ENCODE assay signal across 30 mouse cellular contexts in genomic region chr5:67142622-67143021, GRCm38 (mm10). TPM values are rescaled to one million over a fixed set of nuclear protein-coding genes. Genes with fewer than 3 reads are reported as not detected.
"Had no signal": no experiment of that assay in that cellular context is flagged by ENCODE, and none has a peak within 500 bp of the region (broad histone marks: within the 10 kb centered on the region; RNA-seq: fewer than 3 reads in every experiment).

No protein-coding gene starts in this region.

- DNase-seq: cerebellum, adult 2 months; cerebellum, adult 8-10 months; cerebellum, adult 9-10 months; cerebellum, adult 9-11 months; cerebellum, postnatal 10 days; cerebellum, postnatal 14 days; cerebellum, postnatal 25 days; cerebellum, postnatal 36 days; embryo, embryonic 11 days; forebrain, postnatal 0 days; gastrocnemius, adult 2 months; gastrocnemius, postnatal 10 days; gastrocnemius, postnatal 14 days; gastrocnemius, postnatal 25 days; gastrocnemius, postnatal 36 days; heart, adult 18-20 months; heart, adult 2 months had no signal

- H3K9me3 ChIP-seq: embryonic facial prominence, embryonic 13.5 days; embryonic facial prominence, embryonic 15.5 days; forebrain, embryonic 12.5 days; forebrain, embryonic 13.5 days; forebrain, embryonic 15.5 days had no signal

- H3K27ac ChIP-seq: embryonic facial prominence, embryonic 13.5 days; embryonic facial prominence, embryonic 15.5 days; forebrain, embryonic 10.5 days; forebrain, embryonic 12.5 days; forebrain, embryonic 13.5 days; forebrain, embryonic 15.5 days; gastrocnemius, adult 2 months; heart, adult 2 months had no signal

- H3K4me1 ChIP-seq: embryonic facial prominence, embryonic 15.5 days had no signal

- ATAC-seq: forebrain, embryonic 13.5 days; forebrain, embryonic 14.5 days; forebrain, embryonic 15.5 days; forebrain, embryonic 16.5 days; forebrain, postnatal 0 days had no signal

- H3K36me3 ChIP-seq: embryonic facial prominence, embryonic 13.5 days; embryonic facial prominence, embryonic 15.5 days; forebrain, embryonic 10.5 days; forebrain, embryonic 12.5 days; forebrain, embryonic 15.5 days had no signal

- H3K4me2 ChIP-seq: embryonic facial prominence, embryonic 13.5 days; embryonic facial prominence, embryonic 15.5 days; forebrain, embryonic 12.5 days; forebrain, embryonic 13.5 days; forebrain, embryonic 15.5 days had no signal

- H3K4me3 ChIP-seq: embryonic facial prominence, embryonic 13.5 days; embryonic facial prominence, embryonic 15.5 days; erythroblast, embryonic 14.5 days; forebrain, embryonic 10.5 days; forebrain, embryonic 12.5 days; forebrain, embryonic 13.5 days; forebrain, embryonic 15.5 days; gastrocnemius, adult 2 months; heart, adult 2 months had no signal

- H3K9ac ChIP-seq: embryonic facial prominence, embryonic 13.5 days; embryonic facial prominence, embryonic 15.5 days; forebrain, embryonic 12.5 days; forebrain, embryonic 13.5 days; forebrain, embryonic 15.5 days; forebrain, postnatal 0 days had no signal

RNA-seq across cellular contexts. Expression of gene Phox2b, which starts 43.5 kb away (rescaled TPM):
- polyA plus RNA-seq: cortical plate, adult 2 months; erythroblast, embryonic 14.5 days; forebrain, embryonic 11.5 days; forebrain, embryonic 12.5 days; forebrain, embryonic 13.5 days; forebrain, embryonic 14.5 days; forebrain, embryonic 15.5 days; forebrain, embryonic 16.5 days; forebrain, postnatal 0 days; frontal cortex, adult 2 months; gonadal fat pad, adult 2 months had no signal
